ENCODE assay signal across 7 mouse cellular contexts in the genomic region with DNA sequence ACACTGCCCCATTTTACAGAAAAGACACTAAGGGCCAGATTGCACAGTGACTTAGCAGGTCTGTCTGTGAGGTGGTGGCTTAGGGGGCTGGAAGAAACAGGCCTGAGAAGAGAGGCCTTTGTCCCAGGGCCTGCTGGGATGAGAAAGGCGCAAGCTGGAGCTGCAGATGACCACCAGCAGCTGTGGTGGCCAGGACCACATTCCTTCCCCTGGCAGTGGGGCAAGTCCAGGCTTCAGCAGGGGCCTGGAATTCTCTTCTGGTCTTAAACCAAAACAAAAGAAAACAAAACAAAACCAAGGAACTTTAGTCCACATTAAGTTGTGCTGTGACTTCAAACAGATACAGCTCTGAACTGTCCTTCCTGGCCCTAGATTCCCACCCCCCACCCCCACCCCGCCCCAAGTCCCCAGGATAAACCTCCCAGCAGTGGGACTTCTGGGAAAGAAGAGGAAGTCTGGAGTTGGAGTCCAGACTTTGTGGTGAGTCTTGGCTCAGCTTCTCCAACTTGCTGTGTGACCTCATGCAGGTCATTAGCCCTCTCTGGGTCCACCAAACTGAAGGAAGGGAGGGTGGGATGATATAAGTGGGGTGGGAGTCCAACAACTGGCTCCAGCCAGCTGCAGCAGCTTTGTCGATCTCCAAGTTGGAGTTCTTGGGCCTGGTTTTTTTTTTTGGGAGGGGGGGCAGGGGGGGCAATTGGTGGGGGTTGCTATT. TPM values are rescaled to one million over a fixed set of nuclear protein-coding genes. Genes with fewer than 3 reads are reported as not detected.
DNase-seq lines count a peak whose midpoint lies in the region; ATAC-seq and TF ChIP-seq lines count a peak whose summit lies in the region.

No protein-coding gene starts in this region.

- no peaks in the 10 kb centered on the region for H3K36me3 ChIP-seq in embryonic facial prominence, embryonic 13.5 days
- no peaks in the 10 kb centered on the region for H3K36me3 ChIP-seq in hindbrain, embryonic 10.5 days
- H3K36me3 ChIP-seq in lung, postnatal 0 days (ENCODE audit: insufficient read depth, low read length) = no peaks in the 10 kb centered on the region
- no peaks in the 10 kb centered on the region for H3K36me3 ChIP-seq in thymus, adult 2 months (ENCODE audit: control insufficient read depth, insufficient read depth, low read length)

- peaks cover 65% of the 10 kb centered on the region for H3K4me1 ChIP-seq in embryonic facial prominence, embryonic 13.5 days
- H3K4me1 ChIP-seq in hindbrain, embryonic 10.5 days (replicated peaks) = peaks cover 48% of the 10 kb centered on the region
- H3K4me1 ChIP-seq in lung, postnatal 0 days (ENCODE audit: insufficient read depth, low read depth, low read length) = peaks cover 4% of the 10 kb centered on the region; the same call in 1 of the 2 replicates
- H3K4me1 ChIP-seq in thymus, adult 2 months (replicated peaks; ENCODE audit: control insufficient read depth, insufficient read depth, low read length) = peaks cover 22% of the 10 kb centered on the region

- 0 out of 2 replicates have a peak overlapping the region, but pooled peaks have one; percentile 32 for H3K9ac ChIP-seq in embryonic facial prominence, embryonic 13.5 days
- H3K9ac ChIP-seq in lung, postnatal 0 days (replicated peaks; ENCODE audit: low read depth) = no peak overlapping the region

- TF ChIP-seq EP300 in lung, postnatal 0 days (IDR thresholded peaks at IDR 0.05) = no peak

- H3K27me3 ChIP-seq in embryonic facial prominence, embryonic 13.5 days = no peaks in the 10 kb centered on the region
- no peaks in the 10 kb centered on the region for H3K27me3 ChIP-seq in hindbrain, embryonic 10.5 days (ENCODE audit: insufficient read depth, poor library complexity, severe bottlenecking)
- H3K27me3 ChIP-seq in lung, postnatal 0 days (replicated peaks; ENCODE audit: insufficient read depth, low read length) = no peaks in the 10 kb centered on the region
- H3K27me3 ChIP-seq in thymus, adult 2 months (ENCODE audit: control insufficient read depth, insufficient read depth, low read length) = no peaks in the 10 kb centered on the region

- WGBS in embryonic facial prominence, embryonic 13.5 days = 27% methylated on average over 3 of the region's 3 CpGs
- 49% methylated on average over 3 of the region's 3 CpGs for WGBS in hindbrain, embryonic 10.5 days
- WGBS in lung, postnatal 0 days = 47% methylated on average over 3 of the region's 3 CpGs
- 89% methylated on average over 3 of the region's 3 CpGs for WGBS in thymus, adult 2 months

- DNase-seq in Muller cell, postnatal 12 days (ENCODE audit: inconsistent ontology term) = peak; percentile 77
- no peak for DNase-seq in hindbrain, embryonic 10.5 days (ENCODE audit: low spot score)
- DNase-seq in lung, postnatal 0 days (ENCODE audit: low spot score) = peak; percentile 62
- no peak for DNase-seq in thymus, adult 2 months
- DNase-seq in ovary, postnatal 10 days (ENCODE audit: low spot score) = no peak
- DNase-seq in cerebellum, postnatal 36 days = no peak

- no peak for ATAC-seq in embryonic facial prominence, embryonic 13.5 days (ENCODE audit: insufficient number of reproducible peaks, insufficient read depth, low FRiP score, low TSS enrichment, low read depth)
- peak; percentile 34 for ATAC-seq in lung, postnatal 0 days

- no peaks in the 10 kb centered on the region for H3K9me3 ChIP-seq in embryonic facial prominence, embryonic 13.5 days
- no peaks in the 10 kb centered on the region for H3K9me3 ChIP-seq in hindbrain, embryonic 10.5 days
- no peaks in the 10 kb centered on the region for H3K9me3 ChIP-seq in lung, postnatal 0 days (ENCODE audit: low read length)

- no peak for TF ChIP-seq POLR2A in thymus, adult 2 months (IDR thresholded peaks at IDR 0.05; ENCODE audit: control insufficient read depth, extremely low read depth, insufficient read depth, low read length, poor library complexity)

- H3K27ac ChIP-seq in embryonic facial prominence, embryonic 13.5 days = peak overlapping the region; percentile 98
- peak overlapping the region; percentile 87 for H3K27ac ChIP-seq in hindbrain, embryonic 10.5 days
- H3K27ac ChIP-seq in lung, postnatal 0 days (ENCODE audit: low read length) = peak overlapping the region; percentile 94
- no peak overlapping the region for H3K27ac ChIP-seq in thymus, adult 2 months (ENCODE audit: control insufficient read depth, insufficient read depth, low read length)

- H3K4me2 ChIP-seq in embryonic facial prominence, embryonic 13.5 days = peak overlapping the region; percentile 45
- H3K4me2 ChIP-seq in lung, postnatal 0 days (replicated peaks; ENCODE audit: low read depth, low read length) = 0 out of 2 replicates have a peak overlapping the region, but pooled peaks have one; percentile 11

- no peak overlapping the region for H3K4me3 ChIP-seq in embryonic facial prominence, embryonic 13.5 days
- no peak overlapping the region for H3K4me3 ChIP-seq in hindbrain, embryonic 10.5 days
- H3K4me3 ChIP-seq in lung, postnatal 0 days (ENCODE audit: low read depth, low read length) = no peak overlapping the region
- no peak overlapping the region for H3K4me3 ChIP-seq in thymus, adult 2 months (ENCODE audit: control insufficient read depth, insufficient read depth, low read length)

- TF ChIP-seq CTCF in lung, postnatal 0 days (IDR thresholded peaks at IDR 0.05) = no peak
- TF ChIP-seq CTCF in thymus, adult 2 months (IDR thresholded peaks at IDR 0.05; ENCODE audit: borderline replicate concordance, control insufficient read depth, extremely low read depth, insufficient read depth, low read length, poor library complexity) = no peak

RNA-seq across cellular contexts. Expression of gene Wasf2, which starts 13.4 kb away (rescaled TPM):
- polyA plus RNA-seq in embryonic facial prominence, embryonic 13.5 days (2015; fragmentation: Nextera tagmentation; extraction: Ambion mirVana) = 118 and 142 TPM in 2 replicates
- 42.1 and 67.1 TPM in 2 replicates for polyA plus RNA-seq in hindbrain, embryonic 10.5 days (2016; fragmentation: Nextera tagmentation; extraction: Ambion mirVana)
- polyA plus RNA-seq in lung, postnatal 0 days (2015; fragmentation: Nextera tagmentation; extraction: Ambion mirVana) = 149 and 153 TPM in 2 replicates
- 163 and 186 TPM in 2 replicates for polyA plus RNA-seq in thymus, adult 2 months (2012; rRNA removed)

Comparison
In these comparisons a context has a peak if more than half of its experiments do, and no peak if none do; other contexts are left out.
1. DNase-seq: peak in Muller cell, postnatal 12 days (single experiment) and lung, postnatal 0 days (single experiment); none in hindbrain, embryonic 10.5 days (single experiment), thymus, adult 2 months (single experiment), ovary, postnatal 10 days (single experiment) and cerebellum, postnatal 36 days (0 of 2).